Mouse (Mus musculus): ENCODE results near the gene Rasa2. TPM values are rescaled to one million over a fixed set of nuclear protein-coding genes. Genes with fewer than 3 reads are reported as not detected.

Gene Rasa2
- polyA plus RNA-seq, 1 experiment from 2014 or later, result 12.3 TPM

DNA sequence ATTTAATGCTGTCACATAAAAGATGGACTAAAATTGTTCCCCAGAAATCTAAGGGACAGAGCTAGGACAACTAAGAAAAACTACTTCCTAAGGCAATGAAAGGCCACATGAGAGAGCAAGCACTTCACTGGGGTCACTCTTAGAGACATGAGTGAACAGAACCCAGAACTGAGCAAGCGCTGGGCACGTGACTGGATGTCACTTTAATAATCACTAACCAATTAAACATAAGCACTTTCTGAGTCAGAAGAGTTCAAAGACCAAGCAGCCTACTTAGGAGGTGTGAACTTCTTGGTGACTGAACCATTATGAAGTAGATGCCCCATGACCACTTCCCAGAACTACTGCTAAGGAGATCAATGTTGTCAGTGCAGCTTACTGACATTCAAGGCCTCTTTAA, 20.6 kb downstream of the Rasa2 start:
- Histone ChIP-seq H3K9me3 (peaks cover 12% of the 10 kb centered on the region), H3K27ac (no peak overlapping the region), H3K27me3 (ENCODE audit: insufficient read depth, poor library complexity, severe bottlenecking) (no peaks in the 10 kb centered on the region), H3K36me3 (peaks cover 34% of the 10 kb centered on the region), H3K4me1 (replicated peaks) (no peaks in the 10 kb centered on the region), H3K4me3 (no peak overlapping the region)
- DNase-seq (ENCODE audit: low spot score), result no peak
- WGBS, result 95% methylated on average over 2 of the region's 2 CpGs

DNA sequence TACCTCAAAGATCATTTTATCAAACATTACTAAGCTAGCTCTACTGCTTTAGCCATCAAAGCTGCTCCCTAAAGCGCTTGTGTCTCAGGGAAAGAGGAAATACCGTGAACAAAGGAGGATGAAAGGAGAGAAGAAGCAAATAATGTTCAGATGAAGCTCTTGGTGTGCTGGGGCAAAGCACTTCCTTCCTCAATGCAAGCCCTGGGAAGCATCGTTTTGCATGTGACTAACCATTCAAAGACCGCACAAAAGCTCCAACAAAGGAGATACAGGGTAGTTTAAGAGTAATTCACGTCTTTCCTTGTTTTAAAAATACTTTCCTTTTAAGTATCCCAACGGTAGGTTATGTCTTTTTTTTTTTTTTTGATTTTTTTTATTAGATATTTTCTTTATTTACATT, 28.0 kb downstream of the Rasa2 start:
- 27% methylated on average over 6 of the region's 6 CpGs for WGBS

DNA sequence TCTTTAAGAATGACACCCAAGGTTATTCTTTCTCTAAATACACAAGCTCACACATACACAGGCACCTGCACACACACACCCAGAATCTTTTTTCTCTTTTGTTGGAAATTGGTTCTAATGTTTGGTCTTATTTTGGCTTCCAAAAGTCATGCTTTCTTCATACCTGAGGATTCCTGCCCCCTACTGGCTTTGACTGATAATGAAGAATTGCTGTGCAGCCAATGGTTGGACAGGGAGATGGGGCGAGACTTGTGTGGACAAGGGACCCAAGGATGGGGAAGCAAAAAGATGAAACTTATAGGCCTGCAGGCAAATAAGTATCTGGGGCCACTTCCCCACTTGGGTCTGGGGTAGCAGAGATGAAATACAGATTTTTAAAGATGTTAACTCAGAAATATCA, 33.5 kb downstream of the Rasa2 start:
- no peak for DNase-seq (ENCODE audit: low spot score)
- Histone ChIP-seq H3K27me3 (ENCODE audit: insufficient read depth, poor library complexity, severe bottlenecking) (no peaks in the 10 kb centered on the region), H3K9me3 (no peaks in the 10 kb centered on the region), H3K27ac (no peak overlapping the region), H3K4me3 (no peak overlapping the region), H3K36me3 (peaks cover 34% of the 10 kb centered on the region), H3K4me1 (replicated peaks) (no peaks in the 10 kb centered on the region)
- 90% methylated on average over 1 of the region's 1 CpGs for WGBS

More for the DNA sequence above, 28.0 kb downstream of the Rasa2 start:
- Histone ChIP-seq H3K9me3 (peaks cover 12% of the 10 kb centered on the region), H3K27me3 (ENCODE audit: insufficient read depth, poor library complexity, severe bottlenecking) (no peaks in the 10 kb centered on the region), H3K36me3 (peaks cover 46% of the 10 kb centered on the region), H3K27ac (no peak overlapping the region), H3K4me1 (replicated peaks) (no peaks in the 10 kb centered on the region), H3K4me3 (no peak overlapping the region)
- no peak for DNase-seq (ENCODE audit: low spot score)

DNA sequence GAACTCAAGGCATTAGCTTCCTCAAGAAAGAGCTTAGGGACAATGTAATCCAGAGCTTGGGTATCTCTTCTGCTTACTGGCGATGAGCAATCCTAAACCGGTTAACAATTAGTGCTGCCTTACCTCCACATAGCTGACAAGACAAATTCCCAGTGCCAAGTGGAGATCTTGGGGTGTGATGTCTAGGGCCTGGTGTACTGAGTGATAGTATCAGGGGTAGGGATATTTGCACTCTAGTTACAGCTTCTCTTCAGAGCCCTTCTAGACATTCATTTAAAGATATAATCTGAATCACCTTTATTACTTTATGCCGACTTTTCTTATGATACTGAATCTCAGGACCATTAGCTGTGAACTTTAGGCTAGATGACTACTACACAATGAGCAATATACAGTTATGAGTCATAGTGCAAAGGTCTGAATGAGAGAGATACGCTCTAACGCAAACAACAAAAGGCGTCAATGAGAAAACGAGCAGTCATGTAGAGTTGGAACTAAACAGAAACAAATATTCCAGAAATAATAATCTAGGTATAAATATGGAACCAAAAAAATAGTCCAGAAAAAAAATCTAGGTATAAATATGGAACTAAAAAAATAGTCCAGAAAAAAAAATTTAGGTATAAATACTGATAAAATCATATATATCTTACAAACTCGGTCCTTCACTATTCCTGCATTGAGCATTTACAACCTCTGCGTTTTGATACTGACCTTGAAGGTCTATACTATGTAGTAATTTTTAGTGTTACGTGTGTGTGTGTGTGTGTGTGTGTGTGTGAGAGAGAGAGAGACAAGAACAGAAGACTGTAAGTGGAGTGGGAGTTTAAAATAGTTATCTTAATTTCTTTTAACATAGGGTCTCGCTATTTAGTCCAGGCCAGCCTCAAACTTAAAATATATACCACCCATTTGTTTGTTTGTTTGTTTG, 38.5 kb downstream of the Rasa2 start:
- Histone ChIP-seq H3K4me1 (replicated peaks) (no peaks in the 10 kb centered on the region), H3K9me3 (no peaks in the 10 kb centered on the region), H3K36me3 (peaks cover 48% of the 10 kb centered on the region), H3K27me3 (ENCODE audit: insufficient read depth, poor library complexity, severe bottlenecking) (no peaks in the 10 kb centered on the region), H3K4me3 (no peak overlapping the region), H3K27ac (no peak overlapping the region)
- WGBS, result 94% methylated on average over 11 of the region's 11 CpGs
- DNase-seq (ENCODE audit: low spot score), result no peak

DNA sequence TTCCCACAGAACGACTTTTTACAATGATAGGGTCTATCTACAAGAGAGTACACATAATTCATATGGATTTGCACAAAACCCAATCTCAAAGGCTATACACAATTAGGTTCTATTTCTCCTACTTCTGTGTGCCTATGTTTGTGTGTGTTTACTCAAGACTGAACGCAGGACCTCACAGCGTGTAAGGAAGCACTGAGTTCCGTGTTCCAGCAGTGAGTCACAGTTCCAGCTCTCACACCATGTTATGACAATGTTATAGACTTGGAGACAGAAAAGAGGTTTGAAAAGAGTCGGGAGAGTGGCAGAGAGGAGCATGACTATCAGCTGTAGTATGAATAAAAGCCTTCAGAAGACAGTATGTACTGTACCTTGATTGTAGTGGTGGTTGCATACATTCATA, 42.1 kb downstream of the Rasa2 start:
- no peaks in the 10 kb centered on the region for H3K9me3 ChIP-seq
- H3K4me1 ChIP-seq (replicated peaks), result no peaks in the 10 kb centered on the region
- no peak overlapping the region for H3K27ac ChIP-seq
- no peak for DNase-seq (ENCODE audit: low spot score)
- peaks cover 41% of the 10 kb centered on the region for H3K36me3 ChIP-seq
- 95% methylated on average over 5 of the region's 5 CpGs for WGBS
- no peaks in the 10 kb centered on the region for H3K27me3 ChIP-seq (ENCODE audit: insufficient read depth, poor library complexity, severe bottlenecking)
- H3K4me3 ChIP-seq, result no peak overlapping the region

DNA sequence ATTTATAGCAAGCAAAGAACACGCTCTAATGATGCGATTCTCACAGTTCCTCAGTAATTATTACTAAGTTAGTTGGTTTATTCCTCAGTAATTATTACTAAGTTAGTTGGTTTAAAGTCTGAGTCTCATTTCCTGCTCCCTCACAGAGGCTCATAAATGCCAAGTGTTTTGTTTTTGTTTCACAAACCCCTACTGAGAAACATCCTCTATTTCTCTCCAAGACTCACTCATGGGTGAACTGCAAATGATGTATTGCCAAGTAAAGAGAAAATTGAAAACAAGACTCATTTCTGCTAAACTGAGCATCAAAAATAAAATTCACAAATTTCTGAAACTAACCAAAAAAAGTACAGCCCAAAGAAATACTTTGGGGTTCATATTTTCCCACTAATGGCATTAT, 47.9 kb downstream of the Rasa2 start:
- Histone ChIP-seq H3K27me3 (ENCODE audit: insufficient read depth, poor library complexity, severe bottlenecking) (no peaks in the 10 kb centered on the region), H3K27ac (no peak overlapping the region), H3K9me3 (no peaks in the 10 kb centered on the region), H3K36me3 (peaks cover 15% of the 10 kb centered on the region; the same call in 1 of the 2 replicates), H3K4me1 (replicated peaks) (no peaks in the 10 kb centered on the region), H3K4me3 (no peak overlapping the region)
- 96% methylated on average over 2 of the region's 2 CpGs for WGBS
- DNase-seq (ENCODE audit: low spot score), result no peak

DNA sequence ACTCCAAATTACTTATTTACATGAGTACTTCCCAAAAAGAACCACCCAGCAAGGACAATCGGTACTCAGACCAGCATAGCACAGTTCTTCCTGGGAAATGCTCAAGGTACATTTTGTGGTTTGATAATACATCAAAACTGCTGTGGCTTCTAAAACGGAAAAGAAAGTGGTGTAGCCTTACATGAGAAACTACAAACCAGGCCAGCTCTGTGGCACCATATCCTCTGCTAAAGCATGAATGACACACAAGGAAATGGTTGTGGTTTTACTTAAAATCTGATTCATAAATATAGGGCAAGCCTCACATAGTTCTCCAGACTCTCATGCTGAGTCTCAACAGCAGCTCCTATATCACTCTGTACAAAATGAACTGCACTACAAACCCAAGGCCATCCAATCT, 48.3 kb downstream of the Rasa2 start:
- no peak overlapping the region for H3K27ac ChIP-seq
- WGBS, result 85% methylated on average over 2 of the region's 2 CpGs
- H3K27me3 ChIP-seq (ENCODE audit: insufficient read depth, poor library complexity, severe bottlenecking), result no peaks in the 10 kb centered on the region
- H3K9me3 ChIP-seq, result no peaks in the 10 kb centered on the region
- DNase-seq (ENCODE audit: low spot score), result no peak
- no peak overlapping the region for H3K4me3 ChIP-seq
- H3K36me3 ChIP-seq, result peaks cover 11% of the 10 kb centered on the region; the same call in 1 of the 2 replicates
- H3K4me1 ChIP-seq (replicated peaks), result no peaks in the 10 kb centered on the region

DNA sequence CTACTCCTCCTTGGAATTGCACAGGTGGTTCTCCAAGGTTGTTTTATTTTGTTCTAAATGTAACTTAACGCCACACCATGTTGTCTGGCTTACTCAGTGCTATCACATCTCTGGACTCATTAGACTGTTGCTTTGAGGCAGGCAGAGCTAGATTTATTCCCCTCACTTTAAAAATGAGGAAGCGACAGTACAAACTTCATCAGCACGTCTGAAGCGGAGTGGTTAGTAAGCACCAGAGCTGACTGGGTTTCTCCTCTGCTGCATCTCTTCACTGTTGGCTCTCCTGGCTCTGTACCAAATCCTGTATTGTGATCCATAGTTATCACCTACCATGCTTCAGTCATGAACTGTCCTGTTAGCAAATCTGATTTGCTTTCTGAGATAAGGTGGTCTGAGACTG, 53.2 kb downstream of the Rasa2 start:
- H3K4me3 ChIP-seq, result no peak overlapping the region
- no peaks in the 10 kb centered on the region for H3K27me3 ChIP-seq (ENCODE audit: insufficient read depth, poor library complexity, severe bottlenecking)
- no peak for DNase-seq (ENCODE audit: low spot score)
- H3K9me3 ChIP-seq, result no peaks in the 10 kb centered on the region
- WGBS, result 88% methylated on average over 4 of the region's 4 CpGs
- no peaks in the 10 kb centered on the region for H3K4me1 ChIP-seq (replicated peaks)
- H3K36me3 ChIP-seq, result 0 out of 2 replicates have a peak, but pooled peaks cover 8% of the 10 kb centered on the region
- no peak overlapping the region for H3K27ac ChIP-seq

DNA sequence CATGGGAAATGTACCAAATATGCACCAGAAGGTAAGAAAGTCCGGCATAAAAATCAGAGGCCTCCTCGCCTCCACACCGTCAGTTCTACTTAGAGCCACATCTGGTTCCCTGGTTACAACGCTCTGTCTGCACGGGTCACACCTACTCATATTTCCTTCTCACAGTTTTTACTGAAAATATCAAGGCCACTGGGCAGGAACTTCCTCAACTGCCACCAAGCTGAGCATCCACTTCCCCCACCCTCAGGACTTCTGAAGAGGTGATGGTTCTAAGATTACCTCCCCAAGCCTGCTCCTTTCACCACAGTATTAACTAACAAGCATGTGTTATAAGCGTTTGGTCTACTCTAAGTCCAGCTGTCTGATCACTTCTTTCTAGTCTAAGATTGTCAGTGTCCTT, 53.7 kb downstream of the Rasa2 start:
- no peaks in the 10 kb centered on the region for H3K27me3 ChIP-seq (ENCODE audit: insufficient read depth, poor library complexity, severe bottlenecking)
- H3K4me3 ChIP-seq, result no peak overlapping the region
- 78% methylated on average over 6 of the region's 6 CpGs for WGBS
- no peaks in the 10 kb centered on the region for H3K9me3 ChIP-seq
- no peak for DNase-seq (ENCODE audit: low spot score)
- H3K4me1 ChIP-seq (replicated peaks), result no peaks in the 10 kb centered on the region
- 0 out of 2 replicates have a peak, but pooled peaks cover 8% of the 10 kb centered on the region for H3K36me3 ChIP-seq
- H3K27ac ChIP-seq, result no peak overlapping the region

DNA sequence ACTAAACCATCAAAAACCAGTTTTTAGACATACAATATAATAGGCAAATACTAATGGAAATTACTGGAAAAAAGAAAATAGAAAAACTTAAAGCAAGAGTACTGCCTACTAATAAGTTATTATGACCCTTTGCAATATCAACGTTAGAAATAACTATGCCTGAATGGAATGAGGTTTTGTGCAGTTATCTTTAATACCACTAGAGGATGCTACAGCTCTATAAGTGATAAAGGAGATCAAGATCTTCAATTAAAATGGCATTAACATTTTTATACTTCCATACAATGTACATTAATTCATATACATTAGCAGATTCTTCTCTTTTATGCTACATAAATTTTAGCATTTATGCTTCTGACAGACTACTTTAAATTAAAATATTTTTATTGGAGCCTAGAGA, 58.2 kb downstream of the Rasa2 start:
- H3K4me3 ChIP-seq, result no peak overlapping the region
- H3K27me3 ChIP-seq (ENCODE audit: insufficient read depth, poor library complexity, severe bottlenecking), result no peaks in the 10 kb centered on the region
- H3K27ac ChIP-seq, result no peak overlapping the region
- no peaks in the 10 kb centered on the region for H3K4me1 ChIP-seq (replicated peaks)
- no peak for DNase-seq (ENCODE audit: low spot score)
- H3K36me3 ChIP-seq, result peaks cover 22% of the 10 kb centered on the region
- H3K9me3 ChIP-seq, result no peaks in the 10 kb centered on the region
- WGBS, result 19% methylated on average over 1 of the region's 1 CpGs

DNA sequence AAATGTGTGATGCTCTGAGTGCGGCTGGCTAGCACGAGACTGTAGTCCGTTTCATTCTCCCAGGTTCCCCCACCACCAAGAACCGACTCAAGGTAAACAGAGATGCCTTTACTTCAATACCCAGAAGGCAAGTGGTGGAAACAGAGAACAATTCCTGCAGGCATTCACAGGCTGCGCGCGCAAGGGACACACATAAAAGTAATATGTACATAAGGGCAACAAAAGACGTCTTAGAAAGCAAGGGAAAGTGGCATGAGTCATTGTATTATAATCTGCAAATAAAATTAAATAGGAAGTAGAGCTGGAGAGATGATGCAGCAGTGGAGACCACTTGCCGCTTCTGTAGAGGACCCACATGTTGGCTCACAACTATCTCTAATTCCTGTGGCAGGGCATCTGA, 58.7 kb downstream of the Rasa2 start:
- no peaks in the 10 kb centered on the region for H3K4me1 ChIP-seq (replicated peaks)
- H3K9me3 ChIP-seq, result no peaks in the 10 kb centered on the region
- no peaks in the 10 kb centered on the region for H3K27me3 ChIP-seq (ENCODE audit: insufficient read depth, poor library complexity, severe bottlenecking)
- no peak overlapping the region for H3K27ac ChIP-seq
- H3K4me3 ChIP-seq, result no peak overlapping the region
- no peak for DNase-seq (ENCODE audit: low spot score)
- H3K36me3 ChIP-seq, result peaks cover 22% of the 10 kb centered on the region
- 90% methylated on average over 9 of the region's 9 CpGs for WGBS

DNA sequence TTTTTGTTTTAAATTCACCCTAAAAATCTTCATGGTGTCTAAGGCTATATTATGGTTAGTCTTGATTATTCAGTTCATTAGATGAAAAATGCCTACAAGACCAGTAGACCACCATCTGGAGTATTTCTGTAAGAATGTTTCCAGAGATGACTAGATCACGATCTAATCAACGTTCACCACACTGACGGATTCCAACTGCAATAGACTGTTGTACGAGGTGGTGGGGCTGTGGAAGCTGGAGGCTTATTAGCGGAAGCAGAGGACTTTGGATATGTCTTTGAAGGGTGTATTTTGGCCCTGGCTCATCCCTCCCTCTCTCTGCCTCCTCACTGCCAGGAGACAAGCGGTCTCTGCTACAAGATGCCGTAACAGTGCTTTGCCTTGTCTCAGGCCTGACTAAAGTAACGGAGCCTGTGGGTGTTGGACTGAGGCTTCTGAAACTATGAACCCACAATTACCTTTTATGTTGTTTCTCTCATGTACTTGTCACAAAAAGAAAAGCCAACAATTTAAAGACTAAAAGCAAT, 64.9 kb downstream of the Rasa2 start:
- H3K36me3 ChIP-seq, result peaks cover 45% of the 10 kb centered on the region
- no peaks in the 10 kb centered on the region for H3K27me3 ChIP-seq (ENCODE audit: insufficient read depth, poor library complexity, severe bottlenecking)
- DNase-seq (ENCODE audit: low spot score), result no peak
- H3K27ac ChIP-seq, result no peak overlapping the region
- WGBS, result 81% methylated on average over 8 of the region's 8 CpGs
- no peaks in the 10 kb centered on the region for H3K9me3 ChIP-seq
- no peaks in the 10 kb centered on the region for H3K4me1 ChIP-seq (replicated peaks)
- H3K4me3 ChIP-seq, result no peak overlapping the region

DNA sequence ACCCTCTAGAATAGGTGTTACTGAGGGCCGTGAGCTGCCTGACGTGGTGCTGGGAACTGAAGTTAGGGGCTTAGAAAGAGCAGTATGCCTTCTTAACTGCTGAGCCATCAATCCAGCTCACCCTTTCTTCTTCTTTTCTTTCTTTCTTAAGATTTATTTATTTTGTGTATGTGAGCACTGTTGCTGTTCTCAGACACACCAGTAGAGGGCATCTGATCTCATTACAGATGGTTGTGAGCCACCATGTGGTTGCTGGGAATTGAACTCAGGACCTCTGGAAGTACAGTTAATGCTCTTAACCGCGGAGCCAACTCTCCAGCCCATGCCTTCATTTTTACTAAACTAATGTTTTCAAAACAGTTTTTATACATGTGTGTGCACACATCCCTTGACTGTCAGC, 67.9 kb downstream of the Rasa2 start:
- H3K36me3 ChIP-seq, result peaks cover 54% of the 10 kb centered on the region
- 95% methylated on average over 4 of the region's 4 CpGs for WGBS

More for the DNA sequence above, 67.9 kb downstream of the Rasa2 start:
- H3K4me1 ChIP-seq (replicated peaks), result no peaks in the 10 kb centered on the region
- DNase-seq (ENCODE audit: low spot score), result no peak
- H3K27ac ChIP-seq, result no peak overlapping the region
- no peak overlapping the region for H3K4me3 ChIP-seq
- H3K9me3 ChIP-seq, result no peaks in the 10 kb centered on the region
- no peaks in the 10 kb centered on the region for H3K27me3 ChIP-seq (ENCODE audit: insufficient read depth, poor library complexity, severe bottlenecking)

Data from hindbrain, embryonic 10.5 days (tissue).